Mouse (Mus musculus): ENCODE results near the gene Lyl1. TPM values are rescaled to one million over a fixed set of nuclear protein-coding genes. Genes with fewer than 3 reads are reported as not detected.

Gene Lyl1
- polyA plus RNA-seq, 1 experiment from 2014 or later, result 5.8 TPM

- Histone ChIP-seq H3K9ac (0 out of 2 replicates have a peak overlapping the region, but pooled peaks have one; percentile 12), H3K27me3 (peaks cover 9% of the 10 kb centered on the region), H3K27ac (replicated peaks) (peak overlapping the region; percentile 95), H3K4me1 (peaks cover 79% of the 10 kb centered on the region), H3K4me2 (replicated peaks) (no peak overlapping the region), H3K36me3 (peaks cover 26% of the 10 kb centered on the region; the same call in 1 of the 2 replicates), H3K4me3 (replicated peaks) (no peak overlapping the region), H3K9me3 (replicated peaks) (no peaks in the 10 kb centered on the region)
- WGBS, result 42% methylated on average over 4 of the region's 4 CpGs
- ATAC-seq (ENCODE audit: insufficient number of reproducible peaks, low FRiP score, low TSS enrichment, low read depth), result no peak
Observed at GRCm38 (mm10) chr8:84713381-84713780, 12.1 kb downstream of the Lyl1 start.

- Histone ChIP-seq H3K36me3 (peaks cover 30% of the 10 kb centered on the region; the same call in 1 of the 2 replicates), H3K4me3 (replicated peaks) (no peak overlapping the region), H3K27ac (replicated peaks) (peak overlapping the region; percentile 95), H3K9me3 (replicated peaks) (no peaks in the 10 kb centered on the region), H3K27me3 (peaks cover 6% of the 10 kb centered on the region), H3K9ac (no peak overlapping the region), H3K4me2 (replicated peaks) (no peak overlapping the region), H3K4me1 (peaks cover 81% of the 10 kb centered on the region)
- ATAC-seq (ENCODE audit: insufficient number of reproducible peaks, low FRiP score, low TSS enrichment, low read depth), result no peak
- WGBS, result 75% methylated on average over 4 of the region's 4 CpGs
Observed at GRCm38 (mm10) chr8:84714161-84714560, 12.9 kb downstream of the Lyl1 start.

GRCm38 (mm10) chr8:84715893-84716468 lies 14.7 kb downstream of the Lyl1 start:
- Histone ChIP-seq H3K36me3 (peaks cover 48% of the 10 kb centered on the region), H3K9ac (no peak overlapping the region), H3K27ac (replicated peaks) (peak overlapping the region; percentile 74), H3K4me3 (replicated peaks) (no peak overlapping the region), H3K27me3 (peaks cover 6% of the 10 kb centered on the region), H3K4me1 (peaks cover 79% of the 10 kb centered on the region), H3K9me3 (replicated peaks) (no peaks in the 10 kb centered on the region), H3K4me2 (replicated peaks) (no peak overlapping the region)
- no peak for ATAC-seq (ENCODE audit: insufficient number of reproducible peaks, low FRiP score, low TSS enrichment, low read depth)
- 30% methylated on average over 27 of the region's 27 CpGs for WGBS

- Histone ChIP-seq H3K36me3 (peaks cover 56% of the 10 kb centered on the region), H3K27ac (replicated peaks) (peak overlapping the region; percentile 70), H3K4me3 (replicated peaks) (no peak overlapping the region), H3K9ac (no peak overlapping the region), H3K4me2 (replicated peaks) (no peak overlapping the region), H3K4me1 (peaks cover 78% of the 10 kb centered on the region), H3K27me3 (peaks cover 6% of the 10 kb centered on the region), H3K9me3 (replicated peaks) (no peaks in the 10 kb centered on the region)
- WGBS, result 73% methylated on average over 11 of the region's 11 CpGs
- no peak for ATAC-seq (ENCODE audit: insufficient number of reproducible peaks, low FRiP score, low TSS enrichment, low read depth)
Observed at GRCm38 (mm10) chr8:84716790-84717189, 15.5 kb downstream of the Lyl1 start.

- Histone ChIP-seq H3K4me1 (peaks cover 79% of the 10 kb centered on the region), H3K36me3 (peaks cover 54% of the 10 kb centered on the region), H3K9me3 (replicated peaks) (no peaks in the 10 kb centered on the region), H3K9ac (no peak overlapping the region), H3K4me3 (replicated peaks) (no peak overlapping the region), H3K27me3 (peaks cover 6% of the 10 kb centered on the region), H3K4me2 (replicated peaks) (no peak overlapping the region), H3K27ac (replicated peaks) (no peak overlapping the region)
- WGBS, result 88% methylated on average over 5 of the region's 5 CpGs
- ATAC-seq (ENCODE audit: insufficient number of reproducible peaks, low FRiP score, low TSS enrichment, low read depth), result no peak
Observed at GRCm38 (mm10) chr8:84718476-84718875, 17.2 kb downstream of the Lyl1 start.

- H3K36me3 ChIP-seq, result peaks cover 51% of the 10 kb centered on the region
- H3K9ac ChIP-seq, result no peak overlapping the region
- H3K27ac ChIP-seq (replicated peaks), result no peak overlapping the region
- 75% methylated on average over 5 of the region's 5 CpGs for WGBS
- H3K4me1 ChIP-seq, result peaks cover 79% of the 10 kb centered on the region
- no peaks in the 10 kb centered on the region for H3K9me3 ChIP-seq (replicated peaks)
- no peak for ATAC-seq (ENCODE audit: insufficient number of reproducible peaks, low FRiP score, low TSS enrichment, low read depth)
- peaks cover 6% of the 10 kb centered on the region for H3K27me3 ChIP-seq
- no peak overlapping the region for H3K4me2 ChIP-seq (replicated peaks)
- no peak overlapping the region for H3K4me3 ChIP-seq (replicated peaks)
Observed at GRCm38 (mm10) chr8:84718959-84719690, 17.9 kb downstream of the Lyl1 start.

GRCm38 (mm10) chr8:84722530-84722849 lies 21.2 kb downstream of the Lyl1 start:
- H3K9ac ChIP-seq, result no peak overlapping the region
- no peak for ATAC-seq (ENCODE audit: insufficient number of reproducible peaks, low FRiP score, low TSS enrichment, low read depth)
- H3K36me3 ChIP-seq, result peaks cover 65% of the 10 kb centered on the region
- H3K27ac ChIP-seq (replicated peaks), result peak overlapping the region; percentile 98
- peaks cover 80% of the 10 kb centered on the region for H3K4me1 ChIP-seq
- whole genome bisulfite sequencing, result 29% methylated on average over 6 of the region's 6 CpGs
- no peaks in the 10 kb centered on the region for H3K27me3 ChIP-seq
- H3K9me3 ChIP-seq (replicated peaks), result no peaks in the 10 kb centered on the region
- H3K4me2 ChIP-seq (replicated peaks), result peak overlapping the region; percentile 43
- H3K4me3 ChIP-seq (replicated peaks), result no peak overlapping the region

- Histone ChIP-seq H3K9me3 (replicated peaks) (no peaks in the 10 kb centered on the region), H3K27me3 (no peaks in the 10 kb centered on the region), H3K36me3 (peaks cover 63% of the 10 kb centered on the region), H3K4me1 (peaks cover 83% of the 10 kb centered on the region), H3K4me2 (replicated peaks) (peak within 1 kb of the TSS; percentile 43), H3K9ac (peak within 1 kb of the TSS; percentile 23; the same call in 1 of the 2 replicates), H3K27ac (replicated peaks) (peak within 1 kb of the TSS; percentile 98), H3K4me3 (replicated peaks) (peak within 1 kb of the TSS; percentile 7; the same call in 1 of the 2 replicates)
- 5% methylated on average over 10 of the region's 10 CpGs for WGBS
- peak; percentile 91 for ATAC-seq (ENCODE audit: insufficient number of reproducible peaks, low FRiP score, low TSS enrichment, low read depth)
Observed at GRCm38 (mm10) chr8:84722850-84723570, 21.8 kb downstream of the Lyl1 start, which contains the start of gene G430095P16Rik. TSS of gene G430095P16Rik (plus strand) at chr8:84723007.

- no peaks in the 10 kb centered on the region for H3K9me3 ChIP-seq (replicated peaks)
- H3K4me3 ChIP-seq (replicated peaks), result no peak overlapping the region
- no peaks in the 10 kb centered on the region for H3K27me3 ChIP-seq
- H3K36me3 ChIP-seq, result peaks cover 60% of the 10 kb centered on the region
- ATAC-seq (ENCODE audit: insufficient number of reproducible peaks, low FRiP score, low TSS enrichment, low read depth), result no peak
- H3K9ac ChIP-seq, result 0 out of 2 replicates have a peak overlapping the region, but pooled peaks have one; percentile 23
- peak overlapping the region; percentile 98 for H3K27ac ChIP-seq (replicated peaks)
- H3K4me2 ChIP-seq (replicated peaks), result peak overlapping the region; percentile 43
- WGBS, result 11% methylated on average over 7 of the region's 7 CpGs
- H3K4me1 ChIP-seq, result peaks cover 86% of the 10 kb centered on the region
Observed at GRCm38 (mm10) chr8:84723571-84723900, 22.3 kb downstream of the Lyl1 start.

GRCm38 (mm10) chr8:84724683-84725082 lies 23.4 kb downstream of the Lyl1 start:
- WGBS, result 35% methylated on average over 9 of the region's 9 CpGs
- Histone ChIP-seq H3K36me3 (peaks cover 48% of the 10 kb centered on the region), H3K27me3 (no peaks in the 10 kb centered on the region), H3K4me1 (peaks cover 84% of the 10 kb centered on the region), H3K9me3 (replicated peaks) (no peaks in the 10 kb centered on the region), H3K9ac (no peak overlapping the region), H3K4me3 (replicated peaks) (no peak overlapping the region), H3K27ac (replicated peaks) (peak overlapping the region; percentile 98), H3K4me2 (replicated peaks) (0 out of 2 replicates have a peak overlapping the region, but pooled peaks have one; percentile 43)
- ATAC-seq (ENCODE audit: insufficient number of reproducible peaks, low FRiP score, low TSS enrichment, low read depth), result no peak

- Histone ChIP-seq H3K9me3 (replicated peaks) (no peaks in the 10 kb centered on the region), H3K27ac (replicated peaks) (peak overlapping the region; percentile 98), H3K9ac (peak overlapping the region; percentile 26), H3K4me3 (replicated peaks) (no peak overlapping the region), H3K4me1 (peaks cover 86% of the 10 kb centered on the region), H3K4me2 (replicated peaks) (0 out of 2 replicates have a peak overlapping the region, but pooled peaks have one; percentile 3), H3K27me3 (no peaks in the 10 kb centered on the region), H3K36me3 (peaks cover 41% of the 10 kb centered on the region)
- 51% methylated on average over 10 of the region's 10 CpGs for WGBS
- ATAC-seq (ENCODE audit: insufficient number of reproducible peaks, low FRiP score, low TSS enrichment, low read depth), result no peak
Observed at GRCm38 (mm10) chr8:84725246-84725940, 24.1 kb downstream of the Lyl1 start.

All from embryonic facial prominence, embryonic 15.5 days (tissue).